Mouse (Mus musculus) bone marrow, adult 2 months (tissue): ENCODE measurements around the gene 1700029I15Rik. TPM values are rescaled to one million over a fixed set of nuclear protein-coding genes. Genes with fewer than 3 reads are reported as not detected.

ENCODE experiments used
- H3K27ac ChIP-seq: fragments of 200-500 bp; 2 replicates; pipeline ENCODE4 v1.5.1; 2012; ENCODE audit warnings: low read depth, mild to moderate bottlenecking, control low read depth, inconsistent platforms, low read length; ENCODE audit not compliant: control insufficient read depth, poor library complexity, insufficient read depth
- H3K4me1 ChIP-seq: fragments of 200-500 bp; 2 replicates; pipeline ENCODE4 v1.6.1; 2011; ENCODE audit warnings: low read length; ENCODE audit not compliant: control insufficient read depth, insufficient read depth
- H3K4me3 ChIP-seq: fragments of 200-500 bp; replicated peaks from 2 replicates; pipeline ENCODE3; 2011; ENCODE audit warnings: mild to moderate bottlenecking, low read depth, low read length, control low read depth; ENCODE audit not compliant: control insufficient read depth
- CTCF ChIP-seq: fragments of 200-500 bp; IDR thresholded peaks from 2 replicates; pipeline ENCODE4 v1.5.1; 2011; ENCODE audit warnings: low read length, control low read depth; ENCODE audit not compliant: control insufficient read depth, insufficient read depth
- POLR2A ChIP-seq: fragments of 200-500 bp; IDR thresholded peaks from 2 replicates; pipeline ENCODE4 v1.6.1; 2011; ENCODE audit warnings: low read depth, mild to moderate bottlenecking, control low read depth, low read length, borderline replicate concordance; ENCODE audit not compliant: control insufficient read depth
- WGBS: fragments of 180-500 bp; shearing (Covaris S2); methylation state at CpG from one replicate; pipeline ENCODE4 v1.1.7; 2018; 5-methylcytosine and 5-hydroxymethylcytosine counted together
- polyA plus RNA-seq: library from polyadenylated mRNA; stranded (reverse); fragments of >200 nt; gene quantifications from 2 replicates; pipeline ENCODE4 v1.2.4, GENCODE M21; 2011; ENCODE audit warnings: low replicate concordance; ENCODE audit not compliant: missing spikeins, insufficient read depth, insufficient read length

The 1700029I15Rik gene
- polyA plus RNA-seq, result 2.9 and 6.7 TPM in 2 replicates

- no peaks in the 10 kb centered on the region for H3K4me1 ChIP-seq
- no peak for TF ChIP-seq CTCF
- H3K27ac ChIP-seq, result no peak within 1 kb of the TSS
- 84% methylated on average over 5 of the region's 5 CpGs for WGBS
- H3K4me3 ChIP-seq, result no peak within 1 kb of the TSS
These were observed at the start of gene 1700029I15Rik for GRCm38 (mm10) chr2:92381901-92382588. Gene 1700029I15Rik, plus strand, starts transcription at chr2:92382538.

- no peaks in the 10 kb centered on the region for H3K4me1 ChIP-seq
- TF ChIP-seq POLR2A, result no peak
- no peak for TF ChIP-seq CTCF
- H3K4me3 ChIP-seq, result no peak overlapping the region
- H3K27ac ChIP-seq, result no peak overlapping the region
These were observed 39.9 kb upstream of the 1700029I15Rik start for GRCm38 (mm10) chr2:92342418-92342817.

DNA sequence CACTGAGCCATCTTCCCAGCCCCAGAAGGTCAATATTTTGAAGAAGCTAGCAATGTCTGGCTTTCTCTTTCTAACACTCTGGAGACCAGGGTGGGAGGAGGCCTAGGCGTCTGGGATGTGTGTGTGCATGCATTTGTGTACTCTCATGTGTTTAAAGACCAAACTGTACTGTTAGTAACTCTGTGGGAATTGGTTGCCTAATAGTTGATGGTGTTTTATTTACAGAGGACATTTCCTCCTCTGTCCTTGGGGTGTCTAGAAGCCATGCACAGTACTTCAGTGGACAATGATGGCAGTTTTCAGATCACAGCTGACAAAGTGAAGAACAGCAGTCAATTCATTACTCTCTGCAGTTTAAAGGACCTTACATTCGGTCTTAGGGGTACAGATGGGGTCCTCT lies 35.1 kb upstream of the 1700029I15Rik start:
- no peak overlapping the region for H3K4me3 ChIP-seq
- no peak overlapping the region for H3K27ac ChIP-seq
- no peak for TF ChIP-seq POLR2A
- TF ChIP-seq CTCF, result no peak
- WGBS, result 77% methylated on average over 2 of the region's 2 CpGs
- H3K4me1 ChIP-seq, result no peaks in the 10 kb centered on the region

GRCm38 (mm10) chr2:92349589-92350425 lies 32.5 kb upstream of the 1700029I15Rik start:
- TF ChIP-seq CTCF, result no peak
- TF ChIP-seq POLR2A, result no peak
- WGBS, result 81% methylated on average over 6 of the region's 6 CpGs
- H3K4me1 ChIP-seq, result no peaks in the 10 kb centered on the region
- no peak overlapping the region for H3K27ac ChIP-seq
- no peak overlapping the region for H3K4me3 ChIP-seq

GRCm38 (mm10) chr2:92350686-92351085 lies 31.7 kb upstream of the 1700029I15Rik start:
- 76% methylated on average over 5 of the region's 5 CpGs for WGBS
- TF ChIP-seq POLR2A, result no peak
- no peak for TF ChIP-seq CTCF
- H3K27ac ChIP-seq, result no peak overlapping the region
- H3K4me1 ChIP-seq, result no peaks in the 10 kb centered on the region
- H3K4me3 ChIP-seq, result no peak overlapping the region

GRCm38 (mm10) chr2:92353402-92353801 lies 28.9 kb upstream of the 1700029I15Rik start:
- TF ChIP-seq CTCF, result no peak
- no peak for TF ChIP-seq POLR2A
- 82% methylated on average over 5 of the region's 5 CpGs for WGBS
- Histone ChIP-seq H3K4me3 (no peak overlapping the region), H3K27ac (no peak overlapping the region), H3K4me1 (no peaks in the 10 kb centered on the region)

DNA sequence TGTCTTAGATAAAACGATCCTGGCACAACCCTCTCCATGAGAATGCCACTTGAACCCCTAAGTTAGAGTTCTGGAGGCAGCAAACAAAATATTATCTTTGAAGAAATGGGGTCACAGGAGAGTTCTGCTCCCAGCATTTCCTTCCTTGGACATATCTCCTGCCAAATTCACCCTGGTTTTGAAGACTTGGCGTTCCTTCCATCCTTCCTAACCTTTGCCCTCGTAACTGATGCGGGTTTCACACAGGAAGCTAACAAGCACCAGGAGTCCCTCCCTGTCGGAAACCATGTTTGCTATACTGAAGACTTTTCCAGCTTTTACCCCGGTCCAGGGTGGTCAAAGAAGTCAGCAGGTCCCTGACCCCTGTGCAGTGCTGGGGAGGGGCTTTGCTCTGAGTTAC lies 28.1 kb upstream of the 1700029I15Rik start:
- H3K27ac ChIP-seq, result no peak overlapping the region
- 74% methylated on average over 6 of the region's 6 CpGs for WGBS
- no peaks in the 10 kb centered on the region for H3K4me1 ChIP-seq
- no peak overlapping the region for H3K4me3 ChIP-seq
- TF ChIP-seq POLR2A (no peak), CTCF (no peak)

GRCm38 (mm10) chr2:92359301-92359700 lies 23.0 kb upstream of the 1700029I15Rik start:
- H3K4me3 ChIP-seq, result no peak overlapping the region
- 83% methylated on average over 2 of the region's 2 CpGs for WGBS
- TF ChIP-seq CTCF (no peak), POLR2A (no peak)
- H3K4me1 ChIP-seq, result no peaks in the 10 kb centered on the region
- H3K27ac ChIP-seq, result no peak overlapping the region
